Mouse (Mus musculus): ENCODE measurements around the gene Mettl6. TPM values are rescaled to one million over a fixed set of nuclear protein-coding genes. Genes with fewer than 3 reads are reported as not detected.
"Not testable (repeated sequence)": the region's sequence is repeated elsewhere in the genome, so short reads cannot be mapped to it uniquely, and the experiment has no call there.

Gene Mettl6
- polyA plus RNA-seq, 1 experiment from 2014 or later: 72.2 TPM

DNA sequence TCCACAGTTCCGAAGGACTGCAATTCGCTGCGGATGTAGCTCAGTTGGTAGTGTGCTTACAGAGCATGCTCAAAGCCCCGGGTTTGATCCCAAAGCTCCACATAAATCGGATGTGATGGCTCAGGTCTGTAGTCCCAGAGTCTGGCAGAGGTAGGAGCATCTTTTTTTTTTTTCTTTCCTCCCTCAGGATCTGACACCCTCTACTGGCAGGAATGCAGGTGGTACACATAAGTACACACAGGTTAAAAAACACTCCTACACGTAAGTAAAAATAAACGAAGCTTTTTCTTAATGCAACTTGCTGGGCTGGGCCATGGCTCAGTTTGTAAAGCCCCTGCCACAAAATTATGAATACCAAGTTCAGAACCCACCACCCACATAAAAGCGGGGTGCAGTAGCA is 30.7 kb downstream of the Mettl6 start:
- Histone ChIP-seq H3K27ac (no peak overlapping the region), H3K9me3 (no peaks in the 10 kb centered on the region), H3K4me3 (no peak overlapping the region), H3K9ac (no peak overlapping the region), H3K4me1 (no peaks in the 10 kb centered on the region), H3K4me2 (replicated peaks) (no peak overlapping the region), H3K36me3 (no peaks in the 10 kb centered on the region), H3K27me3 (replicated peaks) (no peaks in the 10 kb centered on the region)
- ATAC-seq (ENCODE audit: low FRiP score, low read depth): no peak
- 55% methylated on average over 8 of the region's 8 CpGs for WGBS

DNA sequence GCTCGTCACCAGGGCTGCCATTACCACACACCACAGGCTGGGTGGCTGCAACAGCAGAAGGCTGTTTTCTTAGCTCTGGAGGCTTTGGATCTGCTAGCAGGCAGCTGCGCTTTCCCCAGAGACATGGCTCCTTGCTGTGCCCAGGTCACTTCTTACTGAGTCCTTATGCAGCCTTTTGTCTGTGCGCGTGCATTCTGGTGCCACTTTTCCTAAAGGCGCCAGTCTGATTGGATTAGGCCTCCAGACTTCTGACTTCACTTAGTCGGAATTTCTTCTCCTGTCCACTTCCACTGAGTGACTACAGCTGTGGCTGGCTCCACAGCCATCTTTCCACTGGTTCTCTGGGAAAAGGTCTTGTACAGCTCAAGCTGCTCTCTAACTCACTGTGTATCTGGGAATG is 32.0 kb downstream of the Mettl6 start:
- no peak for ATAC-seq (ENCODE audit: low FRiP score, low read depth)
- H3K27me3 ChIP-seq (replicated peaks): no peaks in the 10 kb centered on the region
- H3K9me3 ChIP-seq: no peaks in the 10 kb centered on the region
- no peaks in the 10 kb centered on the region for H3K4me1 ChIP-seq
- H3K9ac ChIP-seq: no peak overlapping the region
- H3K4me2 ChIP-seq (replicated peaks): no peak overlapping the region
- H3K36me3 ChIP-seq: no peaks in the 10 kb centered on the region
- 77% methylated on average over 6 of the region's 6 CpGs for WGBS
- no peak overlapping the region for H3K4me3 ChIP-seq
- H3K27ac ChIP-seq: no peak overlapping the region

DNA sequence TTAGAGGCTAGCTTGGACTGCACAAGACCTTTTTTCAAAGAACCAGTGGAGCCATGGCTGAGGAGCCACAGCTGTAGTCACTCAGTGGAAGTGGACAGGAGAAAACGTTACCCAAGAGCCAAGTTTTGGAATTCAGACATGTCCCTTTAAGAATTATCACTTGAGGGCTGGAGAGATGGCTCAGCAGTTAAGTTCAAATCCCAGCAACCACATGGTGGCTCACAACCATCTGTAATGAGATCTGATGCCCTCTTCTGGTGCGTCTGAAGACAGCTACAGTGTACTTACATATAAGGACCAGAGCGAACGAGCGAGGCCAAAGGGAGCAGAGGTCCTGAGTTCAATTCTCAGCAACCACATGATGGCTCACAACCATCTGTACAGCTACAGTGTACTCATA is 32.6 kb downstream of the Mettl6 start:
- H3K4me1 ChIP-seq, H3K36me3 ChIP-seq: not testable (repeated sequence)
- 73% methylated on average over 5 of the region's 5 CpGs for whole genome bisulfite sequencing

DNA sequence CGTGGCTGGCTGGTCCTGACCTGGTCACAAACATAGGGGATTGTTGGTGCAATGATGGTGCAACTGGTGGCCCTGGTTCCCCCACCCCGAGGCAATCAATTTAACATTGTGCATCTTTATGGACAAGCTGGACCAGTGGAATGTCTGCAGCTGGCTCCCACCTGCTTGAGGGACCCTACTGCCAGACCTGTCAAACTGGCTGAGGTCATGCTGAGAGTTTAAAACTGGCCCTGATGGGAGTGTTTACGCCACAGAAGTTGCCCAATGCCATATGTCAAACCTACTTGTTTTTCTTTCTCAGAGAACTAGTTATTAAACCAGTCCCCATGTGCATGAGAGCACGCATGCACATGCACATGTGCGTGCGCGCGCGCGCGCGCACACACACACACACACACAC is 36.8 kb downstream of the Mettl6 start:
- Histone ChIP-seq H3K36me3 (no peaks in the 10 kb centered on the region), H3K4me1 (no peaks in the 10 kb centered on the region), H3K9me3 (no peaks in the 10 kb centered on the region), H3K9ac (no peak overlapping the region), H3K27ac (no peak overlapping the region), H3K27me3 (replicated peaks) (no peaks in the 10 kb centered on the region), H3K4me2 (replicated peaks) (no peak overlapping the region), H3K4me3 (no peak overlapping the region)
- ATAC-seq (ENCODE audit: low FRiP score, low read depth): no peak
- WGBS: 85% methylated on average over 12 of the region's 12 CpGs

More for the DNA sequence above, 32.6 kb downstream of the Mettl6 start:
- H3K4me2 ChIP-seq (replicated peaks); H3K4me3 ChIP-seq; ATAC-seq (ENCODE audit: low FRiP score, low read depth); H3K9ac ChIP-seq; H3K27ac ChIP-seq; H3K27me3 ChIP-seq (replicated peaks); H3K9me3 ChIP-seq: not testable (repeated sequence)

DNA sequence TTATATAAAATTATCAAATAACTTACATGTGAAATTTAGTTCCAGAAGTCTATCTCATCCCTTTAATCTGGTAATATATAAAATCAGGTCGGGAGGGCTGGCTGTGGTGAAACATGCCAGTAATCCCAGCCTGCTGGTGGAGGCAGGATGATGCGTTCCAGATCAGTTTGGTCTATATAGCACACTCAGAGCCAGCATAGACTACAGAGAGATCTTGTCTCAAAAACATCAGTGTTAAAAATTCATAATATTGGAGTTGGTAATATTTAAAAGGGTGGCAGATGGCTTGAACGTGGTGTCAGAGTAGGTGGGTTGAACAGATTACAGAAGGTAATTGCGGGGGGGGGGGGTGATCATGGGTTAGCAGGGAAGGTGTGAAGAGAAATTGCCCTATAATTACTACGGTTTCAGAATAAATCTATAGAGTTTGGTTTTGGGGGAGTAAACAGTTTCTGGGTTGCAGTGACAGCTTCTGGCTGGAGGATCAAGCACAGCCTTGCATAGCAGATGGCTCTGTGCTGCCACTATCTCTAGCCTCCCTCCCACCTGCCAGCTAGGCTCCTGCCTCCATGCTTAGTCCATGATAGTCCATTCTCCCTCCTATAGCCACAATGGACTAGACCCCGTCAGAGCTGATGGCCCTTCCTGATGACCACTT is 38.6 kb downstream of the Mettl6 start:
- Histone ChIP-seq H3K27ac (no peak overlapping the region), H3K27me3 (replicated peaks) (no peaks in the 10 kb centered on the region), H3K9me3 (no peaks in the 10 kb centered on the region), H3K4me3 (no peak overlapping the region), H3K9ac (no peak overlapping the region), H3K4me1 (no peaks in the 10 kb centered on the region), H3K4me2 (replicated peaks) (no peak overlapping the region), H3K36me3 (no peaks in the 10 kb centered on the region)
- WGBS: 81% methylated on average over 6 of the region's 6 CpGs
- ATAC-seq (ENCODE audit: low FRiP score, low read depth): no peak

DNA sequence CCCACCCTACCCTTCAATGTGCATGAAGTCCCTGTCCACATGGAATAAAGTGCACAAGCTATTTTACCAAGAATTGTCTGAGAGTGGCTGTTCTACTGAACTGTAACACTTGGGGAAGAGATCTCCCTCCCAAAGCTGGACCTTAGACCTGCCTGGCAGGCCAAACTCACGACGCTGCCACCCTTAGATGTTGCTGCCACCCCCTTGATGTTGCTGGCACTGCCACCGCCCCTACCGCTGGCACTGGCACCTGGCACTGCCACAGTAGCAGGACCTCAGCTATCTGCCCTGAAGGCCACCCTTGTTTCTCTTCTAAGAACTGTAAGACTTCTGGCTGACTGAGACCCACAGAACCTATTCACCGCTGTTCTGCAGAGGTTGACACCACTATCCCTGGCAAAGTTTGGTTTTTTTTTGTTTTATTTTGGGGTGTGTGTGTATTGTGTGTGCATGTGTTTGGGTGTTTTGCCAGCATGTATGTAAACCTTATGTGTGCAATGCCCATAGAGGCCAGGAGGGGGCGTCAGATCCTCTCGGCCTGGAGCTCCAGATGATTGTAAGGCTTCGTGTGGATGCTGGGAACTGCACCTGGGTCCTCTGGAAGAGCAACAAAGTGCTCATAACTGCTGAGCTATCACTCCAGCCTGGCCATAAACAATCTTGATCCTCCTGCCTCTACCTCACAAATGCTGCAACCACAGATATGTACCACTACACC is 39.8 kb downstream of the Mettl6 start:
- Histone ChIP-seq H3K9me3 (no peaks in the 10 kb centered on the region), H3K36me3 (no peaks in the 10 kb centered on the region), H3K4me1 (no peaks in the 10 kb centered on the region), H3K27ac (no peak overlapping the region), H3K9ac (no peak overlapping the region), H3K4me3 (no peak overlapping the region), H3K27me3 (replicated peaks) (no peaks in the 10 kb centered on the region), H3K4me2 (replicated peaks) (no peak overlapping the region)
- ATAC-seq (ENCODE audit: low FRiP score, low read depth): no peak
- 82% methylated on average over 8 of the region's 8 CpGs for WGBS

- 68% methylated on average over 12 of the region's 12 CpGs for WGBS
- H3K36me3 ChIP-seq; H3K27ac ChIP-seq; H3K4me1 ChIP-seq; ATAC-seq (ENCODE audit: low FRiP score, low read depth); H3K4me3 ChIP-seq; H3K9me3 ChIP-seq; H3K9ac ChIP-seq; H3K4me2 ChIP-seq (replicated peaks); H3K27me3 ChIP-seq (replicated peaks): not testable (repeated sequence)
Observed at GRCm38 (mm10) chr14:31453946-31454345, 40.9 kb downstream of the Mettl6 start.

DNA sequence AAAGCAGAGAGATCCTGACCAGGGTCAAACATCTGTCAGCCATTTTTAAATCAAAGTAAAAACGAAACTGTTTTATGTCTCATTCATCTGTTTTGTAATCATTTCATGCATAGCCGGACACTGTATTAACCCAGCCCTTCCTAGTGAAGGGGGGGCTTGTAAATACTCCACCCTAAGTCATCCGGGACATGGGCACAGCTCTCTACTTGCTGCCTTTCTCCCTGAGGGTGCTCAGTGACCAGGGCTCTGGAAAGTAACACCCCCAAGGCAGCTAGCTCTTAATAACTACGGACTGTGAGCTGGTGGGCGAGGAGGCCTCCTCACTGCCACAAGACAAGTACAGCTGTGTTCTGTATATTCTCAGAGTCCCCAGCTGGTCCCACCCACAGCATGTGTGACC is 45.8 kb downstream of the Mettl6 start:
- Histone ChIP-seq H3K4me2 (replicated peaks) (no peak overlapping the region), H3K9me3 (no peaks in the 10 kb centered on the region), H3K36me3 (no peaks in the 10 kb centered on the region), H3K9ac (no peak overlapping the region), H3K4me1 (no peaks in the 10 kb centered on the region), H3K27ac (no peak overlapping the region), H3K4me3 (no peak overlapping the region), H3K27me3 (replicated peaks) (no peaks in the 10 kb centered on the region)
- no peak for ATAC-seq (ENCODE audit: low FRiP score, low read depth)
- WGBS: 72% methylated on average over 5 of the region's 5 CpGs

DNA sequence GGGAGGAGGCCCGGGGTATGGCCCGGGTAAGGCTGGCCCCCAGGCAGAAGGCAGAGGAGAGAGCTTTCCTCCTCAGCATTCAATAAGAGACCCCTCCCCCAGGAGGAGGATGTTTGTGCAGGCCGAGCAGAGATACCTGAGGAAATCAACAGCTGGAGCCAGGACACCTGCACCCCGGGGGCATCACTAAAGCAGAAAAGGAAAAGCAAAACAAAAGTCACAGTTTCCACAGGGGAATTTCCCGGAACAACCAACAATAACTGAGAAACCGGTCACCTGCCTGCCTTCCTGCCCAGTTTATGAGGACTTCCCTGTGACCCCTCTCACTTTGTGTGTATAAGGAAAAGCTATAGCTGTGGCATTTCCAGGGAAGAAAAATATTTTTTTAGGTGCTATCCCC is 51.2 kb downstream of the Mettl6 start:
- Histone ChIP-seq H3K4me1 (no peaks in the 10 kb centered on the region), H3K4me3 (no peak overlapping the region), H3K9ac (no peak overlapping the region), H3K27me3 (replicated peaks) (no peaks in the 10 kb centered on the region), H3K27ac (no peak overlapping the region), H3K36me3 (no peaks in the 10 kb centered on the region), H3K4me2 (replicated peaks) (no peak overlapping the region), H3K9me3 (no peaks in the 10 kb centered on the region)
- no peak for ATAC-seq (ENCODE audit: low FRiP score, low read depth)
- WGBS: 69% methylated on average over 6 of the region's 6 CpGs

DNA sequence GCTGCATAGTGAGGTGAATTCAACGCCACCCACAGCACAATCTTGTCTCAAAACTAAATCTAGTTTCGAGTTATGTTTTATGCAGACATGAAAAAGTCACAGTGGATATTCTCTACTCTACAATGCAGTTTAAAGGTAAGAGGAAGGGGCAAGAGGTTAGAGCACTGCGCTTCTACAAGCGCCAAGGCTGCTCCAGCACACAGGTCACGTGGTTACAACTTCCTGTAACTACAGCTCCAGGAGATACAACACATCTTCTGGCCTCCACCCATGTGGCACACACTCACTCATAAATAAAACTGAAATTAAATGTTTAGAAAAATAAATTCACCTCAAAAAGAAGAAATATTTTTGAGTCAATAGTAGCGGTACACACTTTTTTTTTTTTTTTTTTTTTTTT is 54.1 kb downstream of the Mettl6 start:
- Histone ChIP-seq H3K27me3 (replicated peaks) (no peaks in the 10 kb centered on the region; the same call in 1 of the 2 replicates), H3K27ac (no peak overlapping the region), H3K4me1 (peaks cover 5% of the 10 kb centered on the region; the same call in 1 of the 2 replicates), H3K4me2 (replicated peaks) (no peak overlapping the region), H3K9me3 (no peaks in the 10 kb centered on the region), H3K36me3 (no peaks in the 10 kb centered on the region), H3K4me3 (no peak overlapping the region), H3K9ac (no peak overlapping the region)
- no peak for ATAC-seq (ENCODE audit: low FRiP score, low read depth)
- 86% methylated on average over 6 of the region's 6 CpGs for WGBS

DNA sequence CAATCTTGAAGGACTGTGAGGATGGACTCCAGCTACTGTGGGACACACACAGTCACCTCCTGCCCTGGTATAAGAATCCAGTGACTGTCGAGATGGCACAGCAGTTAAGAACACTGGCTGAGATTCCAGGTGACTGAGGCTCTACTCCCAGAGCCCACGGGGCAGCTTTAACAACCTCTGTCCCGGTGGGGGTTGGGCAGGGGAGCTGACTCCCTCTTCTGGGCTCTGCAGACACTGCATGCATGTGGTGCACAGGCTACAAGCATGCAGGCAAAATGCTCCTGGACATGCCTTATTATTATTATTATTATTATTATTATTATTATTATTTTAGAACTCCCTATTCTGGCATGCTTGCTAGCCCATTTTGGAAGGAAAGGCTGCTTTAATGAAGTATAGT is 54.6 kb downstream of the Mettl6 start:
- Histone ChIP-seq H3K36me3 (no peaks in the 10 kb centered on the region), H3K4me1 (peaks cover 7% of the 10 kb centered on the region; the same call in 1 of the 2 replicates), H3K27me3 (replicated peaks) (no peaks in the 10 kb centered on the region; the same call in 1 of the 2 replicates), H3K9me3 (no peaks in the 10 kb centered on the region), H3K4me2 (replicated peaks) (no peak overlapping the region), H3K27ac (no peak overlapping the region), H3K4me3 (no peak overlapping the region), H3K9ac (no peak overlapping the region)
- WGBS: 31% methylated on average over 3 of the region's 3 CpGs
- ATAC-seq (ENCODE audit: low FRiP score, low read depth): no peak

DNA sequence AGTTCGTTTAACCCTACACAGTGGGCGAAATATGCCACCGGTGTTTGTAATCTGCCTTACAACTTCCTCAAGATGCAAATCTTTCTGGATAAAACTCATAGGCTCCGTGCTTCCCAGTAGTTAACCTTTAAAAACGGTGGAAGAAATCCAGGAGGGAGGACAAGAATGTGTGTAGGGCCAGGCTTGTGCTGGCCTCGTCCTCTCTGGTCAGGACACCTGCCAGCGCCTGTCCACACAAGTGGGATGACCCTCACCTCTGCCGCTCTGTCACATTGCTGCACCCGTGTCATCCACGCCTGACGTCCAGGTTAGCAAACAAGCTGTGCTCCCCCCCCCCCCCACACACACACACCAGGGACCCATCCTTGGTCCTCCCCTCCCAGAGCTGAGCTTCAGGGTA is 55.6 kb downstream of the Mettl6 start:
- no peak overlapping the region for H3K27ac ChIP-seq
- no peak for ATAC-seq (ENCODE audit: low FRiP score, low read depth)
- WGBS: 83% methylated on average over 11 of the region's 11 CpGs
- no peak overlapping the region for H3K4me3 ChIP-seq
- no peaks in the 10 kb centered on the region; the same call in 1 of the 2 replicates for H3K27me3 ChIP-seq (replicated peaks)
- H3K9me3 ChIP-seq: no peaks in the 10 kb centered on the region
- H3K4me2 ChIP-seq (replicated peaks): no peak overlapping the region
- H3K4me1 ChIP-seq: peaks cover 10% of the 10 kb centered on the region; the same call in 1 of the 2 replicates
- no peaks in the 10 kb centered on the region for H3K36me3 ChIP-seq
- H3K9ac ChIP-seq: no peak overlapping the region

Measured in neural tube, embryonic 12.5 days (tissue).